In genomic region chr8:12467386-12468326, GRCm38 (mm10) we compare ENCODE assay signal across 13 mouse cellular contexts.
DNase-seq lines count a peak whose midpoint lies in the region; ATAC-seq and TF ChIP-seq lines count a peak whose summit lies in the region.
"Had no signal": no experiment of that assay in that cellular context is flagged by ENCODE, and none has a peak within 500 bp of the region (broad histone marks: within the 10 kb centered on the region; RNA-seq: fewer than 3 reads in every experiment).

No protein-coding gene starts in this region.

- peak; percentile 71 for DNase-seq in heart, adult 11 months
- no peak for DNase-seq in heart, adult 2 months
- peak; percentile 73 for DNase-seq in A20 (ENCODE audit: low read depth, low spot score)
- DNase-seq in R1 (ENCODE audit: low read depth, low spot score) = peak; percentile 74
- no peak for DNase-seq in testis, postnatal 14 days (ENCODE audit: low spot score)
- no peak for DNase-seq in hindbrain, postnatal 0 days (ENCODE audit: low spot score)
- no peak for DNase-seq in right cerebral cortex, postnatal 36 days (ENCODE audit: low spot score in 2 of 2)
- DNase-seq: cerebellum, adult 8-10 months; heart, adult 18-20 months; heart, postnatal 10 days; liver, postnatal 0 days had no signal

- H3K79me2 ChIP-seq in heart, adult 2 months (replicated peaks; ENCODE audit: control insufficient read depth, insufficient read depth, low read length) = no peaks in the 10 kb centered on the region

- H3K36me3 ChIP-seq in heart, adult 2 months (ENCODE audit: control insufficient read depth, insufficient read depth, low read length) = no peaks in the 10 kb centered on the region
- H3K36me3 ChIP-seq in embryonic facial prominence, embryonic 13.5 days = no peaks in the 10 kb centered on the region
- H3K36me3 ChIP-seq in hindbrain, postnatal 0 days (ENCODE audit: insufficient read depth, low read length) = no peaks in the 10 kb centered on the region

- peak; percentile 41; the same call in 1 of the 2 replicates for ATAC-seq in embryonic facial prominence, embryonic 13.5 days (ENCODE audit: insufficient number of reproducible peaks, insufficient read depth, low FRiP score, low TSS enrichment, low read depth)
- no peak for ATAC-seq in hindbrain, postnatal 0 days
- ATAC-seq: liver, postnatal 0 days had no signal

- H3K27ac ChIP-seq in heart, adult 2 months = no peak overlapping the region
- no peak overlapping the region for H3K27ac ChIP-seq in embryonic facial prominence, embryonic 13.5 days
- no peak overlapping the region for H3K27ac ChIP-seq in hindbrain, postnatal 0 days
- H3K27ac ChIP-seq: stomach, postnatal 0 days had no signal

- no peak overlapping the region for H3K4me3 ChIP-seq in heart, adult 2 months
- H3K4me3 ChIP-seq in embryonic facial prominence, embryonic 13.5 days = no peak overlapping the region
- no peak overlapping the region for H3K4me3 ChIP-seq in hindbrain, postnatal 0 days (ENCODE audit: low read length)

- H3K9me3 ChIP-seq in embryonic facial prominence, embryonic 13.5 days = no peaks in the 10 kb centered on the region
- no peaks in the 10 kb centered on the region for H3K9me3 ChIP-seq in hindbrain, postnatal 0 days (ENCODE audit: low read length)

- TF ChIP-seq POLR2A in heart, adult 2 months (IDR thresholded peaks at IDR 0.05; ENCODE audit: insufficient read depth, low read depth, low read length) = no peak

- TF ChIP-seq CTCF in heart, adult 2 months (IDR thresholded peaks at IDR 0.05) = no peak
- no peak for TF ChIP-seq CTCF in hindbrain, postnatal 0 days (IDR thresholded peaks at IDR 0.05; ENCODE audit: low read depth)

- intact Hi-C loops in heart, adult 2 months (cut with DNase I) = no loop called here

- 78% methylated on average over 36 of the region's 36 CpGs for WGBS in heart, adult 2 months
- WGBS in embryonic facial prominence, embryonic 13.5 days = 44% methylated on average over 36 of the region's 36 CpGs
- 75% methylated on average over 36 of the region's 36 CpGs for WGBS in hindbrain, postnatal 0 days

- TF ChIP-seq EP300 in heart, adult 2 months (IDR thresholded peaks at IDR 0.05; ENCODE audit: insufficient read depth, low read depth, low read length) = no peak

- H3K27me3 ChIP-seq in heart, adult 2 months (ENCODE audit: control insufficient read depth, insufficient read depth, low read length) = no peaks in the 10 kb centered on the region; the same call in 1 of the 2 replicates
- H3K27me3 ChIP-seq in embryonic facial prominence, embryonic 13.5 days = peaks cover 94% of the 10 kb centered on the region
- 0 out of 2 replicates have a peak, but pooled peaks cover 6% of the 10 kb centered on the region for H3K27me3 ChIP-seq in hindbrain, postnatal 0 days (ENCODE audit: insufficient read depth, low read length)

- no peak overlapping the region for H3K9ac ChIP-seq in heart, adult 2 months (ENCODE audit: low read depth, low read length)
- no peak overlapping the region for H3K9ac ChIP-seq in embryonic facial prominence, embryonic 13.5 days
- H3K9ac ChIP-seq in hindbrain, postnatal 0 days (replicated peaks; ENCODE audit: low read length) = no peak overlapping the region
- H3K9ac ChIP-seq: liver, postnatal 0 days had no signal

- H3K4me1 ChIP-seq in heart, adult 2 months (ENCODE audit: control insufficient read depth, insufficient read depth, low read length) = no peaks in the 10 kb centered on the region
- peaks cover 23% of the 10 kb centered on the region for H3K4me1 ChIP-seq in embryonic facial prominence, embryonic 13.5 days
- no peaks in the 10 kb centered on the region for H3K4me1 ChIP-seq in hindbrain, postnatal 0 days (ENCODE audit: insufficient read depth, low read length)

- H3K4me2 ChIP-seq in embryonic facial prominence, embryonic 13.5 days = peak overlapping the region; percentile 35
- no peak overlapping the region for H3K4me2 ChIP-seq in hindbrain, postnatal 0 days (ENCODE audit: low read depth, low read length)

Comparison
In these comparisons a context has a peak if more than half of its experiments do, and no peak if none do; other contexts are left out.
1. DNase-seq: peak in heart, adult 11 months (single experiment), A20 (single experiment) and R1 (single experiment); none in heart, adult 2 months (0 of 2), testis, postnatal 14 days (single experiment), hindbrain, postnatal 0 days (single experiment) and right cerebral cortex, postnatal 36 days (0 of 2).